Mouse (Mus musculus): ENCODE measurements at regions not wholly inside any gene's neighbourhood (a gene's known extent, or its start where the extent isn't known, plus 50 kb on each side); places are given as distances from the start of the nearest gene placed in this dataset.
"Not testable (repeated sequence)": the region's sequence is repeated elsewhere in the genome, so short reads cannot be mapped to it uniquely, and the experiment has no call there.

DNA sequence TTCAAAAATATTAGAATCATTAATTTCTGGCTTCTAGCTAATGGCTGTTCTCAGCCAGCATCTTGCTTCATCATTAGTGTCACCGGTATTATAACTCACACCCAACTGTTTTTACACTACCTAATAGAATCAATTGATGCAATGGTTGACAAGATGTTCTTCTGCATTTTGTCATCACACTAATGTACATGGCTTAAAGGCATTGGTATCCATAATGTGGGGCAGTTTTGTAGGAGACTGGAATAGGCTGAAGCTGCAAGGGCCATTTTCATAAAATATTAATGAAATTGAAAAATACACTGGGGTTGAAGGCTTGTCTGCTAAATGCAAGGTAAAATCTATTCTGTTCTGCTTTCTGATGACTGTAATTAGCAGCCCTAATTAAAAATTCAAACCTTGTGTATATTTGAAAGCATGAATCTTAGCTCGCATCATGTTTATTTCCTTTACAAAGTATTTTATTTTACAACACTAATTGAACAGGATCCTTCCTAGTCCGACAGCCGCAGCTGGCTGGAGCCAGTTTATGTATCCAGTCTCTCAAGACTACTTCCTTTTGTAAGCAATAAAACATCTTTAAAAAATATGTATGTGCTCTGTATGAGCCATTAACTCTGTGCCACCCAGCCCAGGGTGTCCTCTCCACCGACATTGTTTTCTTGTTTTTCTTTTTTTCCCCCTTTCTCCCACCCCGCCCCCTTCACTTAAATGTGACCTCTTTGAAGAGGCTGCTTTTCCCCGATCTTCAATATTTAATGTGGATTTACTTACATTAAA lies 259.6 kb downstream of the Pou4f1 start:
- no peak for DNase-seq

DNA sequence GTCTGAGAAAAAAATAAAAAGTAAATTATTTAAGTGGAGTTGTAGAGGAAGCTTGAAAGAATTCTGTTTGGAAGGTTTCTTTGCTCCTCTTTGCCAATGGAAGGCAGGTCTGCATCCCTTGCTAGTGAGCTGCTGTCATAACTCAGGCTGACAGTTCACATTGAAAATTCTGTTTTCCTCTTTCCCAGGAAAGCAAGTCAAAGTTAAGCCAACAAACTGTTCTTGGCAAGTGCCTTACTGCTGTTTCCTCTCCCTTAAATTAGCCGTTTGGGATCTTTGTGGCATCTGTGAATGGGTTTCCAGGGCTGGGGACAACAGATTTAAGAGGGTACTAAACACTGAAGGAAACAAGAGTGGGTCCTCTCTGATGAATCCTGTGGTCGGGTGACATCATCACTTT lies 261.2 kb downstream of the Pou4f1 start:
- DNase-seq, result no peak

DNA sequence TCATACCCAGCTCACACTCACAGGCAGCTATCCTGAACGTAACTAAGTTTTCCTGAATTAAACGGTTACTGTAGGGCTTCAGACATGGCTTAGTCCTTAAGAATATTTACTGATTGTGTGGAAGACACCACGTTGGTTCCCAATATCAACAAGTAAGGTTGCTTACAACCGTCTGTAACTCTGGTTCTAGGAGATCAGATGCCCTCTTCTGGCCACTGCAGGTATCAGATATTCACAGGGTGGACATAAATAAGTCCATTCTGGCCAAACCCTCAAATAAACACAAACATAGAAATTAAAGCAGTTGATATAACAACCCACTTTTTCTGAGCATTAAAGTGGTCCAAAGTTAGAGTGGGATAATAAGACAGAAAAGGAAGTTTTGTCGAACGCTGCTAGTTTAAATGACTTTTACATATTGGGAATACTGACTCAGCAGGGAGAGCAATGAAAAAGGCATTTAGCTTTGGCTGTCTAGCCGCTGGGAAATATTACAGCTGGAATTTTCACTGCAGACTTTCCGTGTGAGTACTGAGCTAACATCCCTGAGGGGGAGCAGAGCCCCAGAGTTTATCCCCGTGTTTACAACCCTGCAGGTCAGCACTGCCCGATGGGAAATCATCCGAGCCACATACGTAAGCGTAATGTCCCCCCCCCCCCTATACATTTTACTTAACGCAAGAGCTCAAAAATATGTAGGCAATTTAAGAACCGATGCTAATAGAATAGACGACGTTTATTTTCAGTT lies 264.4 kb downstream of the Pou4f1 start:
- DNase-seq, result no peak

- DNase-seq, result no peak
These were observed 274.6 kb downstream of the Pou4f1 start for GRCm38 (mm10) chr14:104193198-104193597.

DNA sequence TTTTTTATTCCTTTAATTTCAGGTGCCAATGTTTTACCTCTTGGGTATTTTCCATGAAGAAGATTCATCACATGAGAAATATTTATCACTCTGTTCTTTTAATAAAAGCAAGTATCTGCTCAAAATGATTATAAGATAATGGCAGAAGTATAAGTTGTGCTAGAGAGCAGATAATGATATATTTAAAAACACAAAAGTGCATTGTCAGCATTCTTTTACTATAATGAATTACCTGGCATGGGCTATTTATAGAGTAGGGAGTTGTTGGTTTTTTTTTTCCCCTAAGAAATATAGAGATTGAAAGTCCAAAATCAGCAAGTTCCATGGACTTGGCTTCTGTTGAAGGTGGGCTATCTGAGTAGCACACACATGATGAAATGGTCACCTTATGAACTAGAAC lies 292.7 kb downstream of the Pou4f1 start:
- DNase-seq, result no peak

GRCm38 (mm10) chr14:104146841-104147240 lies 302.6 kb upstream of the Ednrb start:
- DNase-seq, result peak; percentile 7 to 14

DNA sequence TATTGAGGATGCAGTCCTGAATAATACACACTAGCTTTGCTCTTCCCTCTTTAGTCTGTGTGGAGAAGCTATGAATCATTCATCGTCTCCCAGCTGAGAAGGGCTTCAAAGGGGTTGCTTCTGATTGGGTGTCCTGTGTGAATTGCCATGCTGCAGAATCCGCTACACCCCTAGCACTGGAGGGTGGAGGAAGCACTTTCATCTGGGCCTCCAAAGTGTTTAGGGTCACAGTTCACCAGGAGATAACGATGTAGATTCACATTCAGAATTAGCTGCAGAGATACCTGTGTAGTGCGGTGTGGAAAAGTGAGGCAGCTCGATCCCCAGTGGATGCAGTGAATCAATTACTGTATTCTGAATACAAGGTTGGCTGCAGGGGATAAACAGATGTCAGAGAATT lies 301.2 kb upstream of the Ednrb start:
- DNase-seq, result no peak

- DNase-seq, result no peak
These were observed 271.1 kb upstream of the Ednrb start for GRCm38 (mm10) chr14:104114986-104115951.

DNA sequence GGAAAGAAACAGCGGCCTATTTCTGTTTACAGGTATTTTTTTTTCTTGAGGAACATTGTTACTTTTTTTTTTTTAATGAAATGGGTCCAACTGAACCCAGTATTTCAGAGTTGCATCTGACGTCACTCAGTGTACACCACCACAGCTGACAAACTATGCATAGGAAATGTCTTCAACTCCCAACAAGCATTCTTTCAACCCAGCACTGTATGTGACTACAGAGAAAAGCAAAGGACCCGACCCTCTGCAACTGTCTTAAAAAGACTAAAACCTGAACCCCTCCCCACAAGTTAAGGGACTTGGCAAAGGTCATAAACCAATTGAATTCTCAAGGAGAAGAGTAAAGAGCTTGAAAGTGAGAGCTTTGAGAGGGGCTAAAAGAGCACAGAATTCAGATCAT lies 270.0 kb upstream of the Ednrb start:
- no peak for DNase-seq

- DNase-seq, result no peak
These were observed 269.2 kb upstream of the Ednrb start for GRCm38 (mm10) chr14:104113448-104113847.

GRCm38 (mm10) chr14:104086381-104086780 lies 242.2 kb upstream of the Ednrb start:
- DNase-seq, result no peak

DNA sequence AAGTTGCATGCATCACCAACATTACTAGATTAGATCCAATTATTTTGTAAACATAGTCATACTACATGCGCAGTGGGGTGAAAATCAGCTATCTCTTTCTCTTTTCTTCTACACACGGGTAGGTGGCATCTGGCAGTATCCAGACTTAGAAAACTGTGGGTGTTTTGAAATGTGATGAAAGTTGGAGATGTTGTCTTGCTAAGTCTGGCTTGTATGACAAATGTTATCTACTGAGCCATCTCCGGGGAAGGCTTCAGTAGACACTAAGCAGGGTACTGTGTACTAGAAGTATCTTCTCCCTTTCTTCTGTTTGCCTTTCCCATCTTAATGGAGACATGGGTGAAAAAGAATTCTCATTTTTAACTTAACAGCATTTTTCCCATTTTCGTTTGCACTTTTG lies 220.0 kb upstream of the Ednrb start:
- not testable (repeated sequence) for DNase-seq

- no peak for DNase-seq
These were observed 209.5 kb upstream of the Ednrb start for GRCm38 (mm10) chr14:104053697-104054096.

GRCm38 (mm10) chr14:104038628-104039325 lies 194.6 kb upstream of the Ednrb start:
- DNase-seq, result peak; percentile 49 to 57

DNA sequence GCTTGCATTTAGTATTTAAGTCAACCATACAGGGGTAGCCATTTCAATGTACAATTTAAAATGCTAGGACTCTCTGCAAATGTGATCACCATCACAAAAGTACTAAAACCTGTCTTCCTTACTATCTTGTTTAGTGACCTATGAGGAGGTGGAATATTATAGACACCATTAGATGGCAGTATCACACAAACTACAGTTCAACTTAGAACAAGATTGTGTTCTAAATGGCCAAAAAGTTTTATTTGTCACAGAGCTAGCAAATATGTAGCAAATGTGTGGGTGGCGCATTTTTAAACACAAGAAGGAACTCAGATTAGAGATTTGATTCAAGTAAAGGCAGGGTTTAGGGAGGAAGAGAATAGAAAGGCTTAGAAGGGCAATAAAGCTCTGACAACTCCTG lies 189.4 kb upstream of the Ednrb start:
- no peak for DNase-seq

GRCm38 (mm10) chr14:104030784-104031470 lies 186.7 kb upstream of the Ednrb start:
- no peak for DNase-seq

DNA sequence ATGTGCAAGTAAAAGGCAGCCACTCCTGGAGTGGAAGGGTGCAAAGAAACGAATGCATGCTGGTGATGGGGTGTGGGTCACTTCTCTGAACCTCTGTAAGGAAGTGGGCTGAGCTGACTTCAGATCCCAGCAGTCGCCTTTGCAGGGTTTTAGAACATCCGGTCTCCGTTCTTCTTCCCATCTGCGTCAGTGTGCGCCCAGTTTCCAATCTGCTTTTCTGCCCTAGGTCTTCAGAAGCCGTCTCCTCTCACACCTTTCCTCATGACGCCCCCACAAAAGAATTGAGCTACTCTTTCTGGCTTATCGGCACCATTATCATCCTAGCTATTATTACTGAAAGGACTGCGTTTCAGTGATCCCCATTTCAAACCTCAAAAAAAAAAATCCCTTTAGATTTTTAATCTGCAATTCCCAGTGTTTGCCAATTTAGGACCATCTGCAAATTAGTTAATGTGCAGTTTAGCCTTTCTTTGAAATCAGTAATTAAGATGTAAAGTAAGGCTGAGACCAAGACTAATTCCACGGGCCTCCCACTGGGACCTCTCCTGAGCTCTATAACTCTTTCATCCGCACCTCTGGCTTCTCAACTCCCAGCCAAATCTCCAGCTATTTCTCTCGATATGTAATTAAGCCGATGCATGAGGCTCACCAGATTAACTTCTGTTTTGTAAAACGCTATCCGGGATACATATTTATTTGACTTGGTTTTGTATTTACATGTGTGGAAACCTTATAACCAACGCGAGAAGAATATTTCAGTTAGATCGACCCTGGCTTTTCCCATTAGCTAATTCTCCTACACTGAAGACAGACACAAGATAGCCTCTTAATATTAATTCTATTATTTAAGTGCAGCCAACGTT lies 185.7 kb upstream of the Ednrb start:
- DNase-seq, result no peak

DNA sequence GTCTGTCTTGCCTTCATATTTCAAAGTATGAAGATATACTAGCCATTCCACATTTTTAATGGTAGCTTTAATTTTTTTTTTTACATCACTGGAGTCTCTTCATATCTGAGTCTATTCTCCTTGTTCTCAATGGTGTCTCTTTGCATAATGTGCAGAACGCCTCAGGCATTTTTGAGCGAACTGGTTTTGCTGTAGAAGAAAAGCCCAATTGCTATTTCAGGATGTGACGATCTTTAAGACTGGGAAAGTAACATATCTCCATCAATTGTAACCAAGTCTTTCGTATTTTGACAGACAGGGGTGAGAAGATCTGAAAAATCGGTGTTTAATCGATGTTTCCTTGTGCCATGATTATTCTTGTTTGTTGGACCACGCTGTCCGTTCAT lies 183.7 kb upstream of the Ednrb start:
- DNase-seq, result no peak

- DNase-seq, result peak; percentile 6 to 16
These were observed 183.1 kb upstream of the Ednrb start for GRCm38 (mm10) chr14:104027077-104027899.

DNA sequence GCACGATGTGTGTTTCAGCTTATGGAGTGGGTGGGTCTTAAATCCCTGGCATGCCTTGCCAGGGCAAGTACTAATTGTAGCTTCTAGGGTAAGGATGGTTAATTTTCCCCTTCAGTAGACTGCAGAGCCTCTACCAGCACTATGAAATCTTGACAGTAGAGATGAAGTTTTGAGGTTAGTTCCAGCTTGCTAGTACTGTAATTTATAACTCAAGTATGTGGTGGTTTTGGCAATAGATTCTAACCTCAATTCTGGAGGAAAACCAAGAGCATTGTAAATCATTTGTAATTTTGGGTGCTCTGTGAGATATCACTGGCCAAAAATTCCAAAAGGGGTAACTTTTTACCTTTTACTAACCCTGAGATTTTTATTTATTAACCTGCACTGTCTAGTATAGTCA lies 164.3 kb upstream of the Ednrb start:
- no peak for DNase-seq

All from cerebellum, postnatal 36 days (tissue).